Mouse (Mus musculus): ENCODE data around the gene Tesk1.
A peak's percentile ranks its signal among the peaks of the same experiment; 100 is the strongest.
"Not testable (repeated sequence)": the region's sequence is repeated elsewhere in the genome, so short reads cannot be mapped to it uniquely, and the experiment has no call there.

The Tesk1 gene

GRCm38 (mm10) chr4:43456470-43456869 is 14.7 kb downstream of the Tesk1 start:
- no peak for DNase-seq

DNA sequence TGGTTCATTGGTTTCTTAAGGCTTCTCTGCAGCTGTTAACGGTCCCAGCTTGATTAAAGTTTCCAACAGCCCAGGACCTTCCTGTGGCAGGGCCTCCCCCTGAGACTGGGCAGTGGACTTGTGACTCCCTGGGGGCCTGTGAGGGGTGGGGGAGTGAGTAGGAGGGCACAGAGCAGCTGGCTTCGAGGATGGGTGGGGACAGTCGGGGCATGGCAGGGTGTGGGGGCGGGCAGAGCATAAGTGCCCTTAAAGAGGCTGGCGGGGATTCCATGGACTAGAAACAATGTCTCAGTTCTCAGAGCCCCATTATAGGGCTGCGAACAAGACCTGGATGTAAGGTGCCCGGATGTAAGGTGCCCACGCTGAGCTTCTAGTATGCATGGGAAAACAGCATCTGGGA is 15.4 kb downstream of the Tesk1 start:
- DNase-seq, result no peak

DNA sequence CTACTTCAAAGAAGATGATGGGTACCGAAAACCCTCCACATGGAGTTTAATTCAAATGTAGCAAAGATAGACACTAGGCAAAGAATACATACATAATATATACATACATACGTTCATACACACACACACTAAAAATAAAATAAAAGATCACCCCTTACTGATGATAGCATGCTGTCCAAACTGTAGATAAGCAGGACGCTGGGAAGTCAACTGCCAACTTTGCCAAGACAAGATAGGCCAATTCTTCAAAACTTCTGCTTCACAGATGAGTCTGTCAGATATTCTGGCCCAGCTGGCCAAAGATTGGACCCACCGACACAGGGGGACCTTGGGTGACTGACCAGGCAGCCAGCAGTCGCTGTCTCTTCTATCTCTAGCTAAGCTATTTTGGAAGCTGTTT is 21.4 kb downstream of the Tesk1 start:
- no peak for DNase-seq

- DNase-seq, result no peak
These were observed 24.2 kb downstream of the Tesk1 start for GRCm38 (mm10) chr4:43465935-43466334.

DNA sequence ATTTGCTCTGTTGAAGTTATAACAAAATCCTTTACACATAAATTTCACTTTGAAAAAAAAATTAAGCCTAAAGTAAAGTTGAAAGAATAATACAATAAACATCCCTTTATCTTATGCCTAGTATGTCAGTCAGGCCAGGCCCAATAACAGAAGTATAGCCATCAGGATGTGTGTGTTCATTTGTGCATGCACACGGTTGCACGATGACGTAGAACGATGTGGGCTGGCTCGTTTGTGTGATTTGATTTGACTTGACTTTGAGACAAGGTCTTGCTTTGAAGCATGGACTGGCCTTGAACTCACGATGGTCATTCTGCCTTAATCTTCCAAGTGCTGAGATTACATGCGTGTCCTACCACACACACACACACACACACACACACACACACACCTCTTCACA is 25.1 kb downstream of the Tesk1 start:
- no peak for DNase-seq

DNA sequence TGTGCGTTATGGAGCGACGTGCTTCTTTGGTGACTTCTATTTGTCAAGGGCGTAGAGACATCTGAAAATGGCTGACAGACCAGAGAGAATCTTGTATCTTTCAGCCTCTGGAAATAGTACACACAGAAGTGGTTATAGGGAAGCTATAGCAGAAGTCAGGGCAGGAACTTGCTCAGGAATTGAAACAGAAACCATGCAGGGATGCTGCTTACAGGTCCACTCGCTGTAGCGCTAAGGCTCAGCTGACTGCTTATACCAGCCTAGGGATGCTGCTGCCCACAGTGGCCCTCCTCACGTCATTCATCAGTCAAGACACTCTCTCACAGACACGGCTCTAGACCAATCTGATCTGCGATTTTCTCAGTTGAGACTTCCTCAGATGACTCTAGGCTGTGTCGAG is 28.6 kb downstream of the Tesk1 start:
- DNase-seq, result no peak

DNA sequence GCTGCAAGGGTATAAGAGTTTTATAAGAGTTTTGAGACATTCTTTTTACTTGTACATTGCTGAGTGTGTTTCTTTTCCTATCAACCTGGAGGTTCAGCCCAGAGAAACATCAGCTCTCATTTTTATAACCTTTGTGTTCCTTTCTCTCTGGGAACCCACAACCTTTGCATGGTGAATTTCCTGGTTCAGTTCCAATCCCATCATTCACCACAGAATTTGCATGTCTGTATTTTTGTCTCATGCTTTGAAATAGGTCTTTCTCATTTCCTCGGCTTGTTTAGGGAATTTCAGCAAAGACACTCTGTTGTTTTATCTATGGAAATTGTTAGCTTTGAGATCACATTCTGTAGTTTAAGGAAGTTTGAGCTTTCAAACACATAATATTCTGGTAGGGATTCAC is 31.9 kb downstream of the Tesk1 start:
- DNase-seq, result no peak

GRCm38 (mm10) chr4:43476604-43477003 is 34.9 kb downstream of the Tesk1 start:
- no peak for DNase-seq

- peak; percentile 92 for DNase-seq
These were observed 36.3 kb downstream of the Tesk1 start for GRCm38 (mm10) chr4:43477857-43478533.

- no peak for DNase-seq
These were observed 36.8 kb downstream of the Tesk1 start for GRCm38 (mm10) chr4:43478534-43478858.

GRCm38 (mm10) chr4:43478906-43479832 is 37.4 kb downstream of the Tesk1 start:
- no peak for DNase-seq

GRCm38 (mm10) chr4:43480985-43481384 is 39.2 kb downstream of the Tesk1 start:
- DNase-seq, result no peak

- DNase-seq, result no peak
These were observed 40.2 kb downstream of the Tesk1 start for GRCm38 (mm10) chr4:43481894-43482456.

- no peak for DNase-seq
These were observed 40.9 kb downstream of the Tesk1 start for GRCm38 (mm10) chr4:43482591-43482990.

GRCm38 (mm10) chr4:43483535-43484091 is 41.9 kb downstream of the Tesk1 start, which contains the start of gene Sit1:
Gene Sit1 (minus strand): TSS chr4:43483734.
- no peak for DNase-seq

- DNase-seq, result not testable (repeated sequence)
These were observed 43.9 kb downstream of the Tesk1 start for GRCm38 (mm10) chr4:43485666-43486065.

- DNase-seq, result no peak
These were observed 47.9 kb downstream of the Tesk1 start for GRCm38 (mm10) chr4:43489611-43490010.

- no peak for DNase-seq
These were observed 49.1 kb downstream of the Tesk1 start for GRCm38 (mm10) chr4:43490801-43491200.

GRCm38 (mm10) chr4:43492101-43492820 is 50.5 kb downstream of the Tesk1 start:
- no peak for DNase-seq

- DNase-seq, result peak; percentile 98
These were observed 51.1 kb downstream of the Tesk1 start, which contains the start of gene Ccdc107 for GRCm38 (mm10) chr4:43492821-43493185. Gene Ccdc107 (plus strand): TSS chr4:43492900.

- DNase-seq, result peak; percentile 96
These were observed 51.6 kb downstream of the Tesk1 start for GRCm38 (mm10) chr4:43493186-43493845.

DNA sequence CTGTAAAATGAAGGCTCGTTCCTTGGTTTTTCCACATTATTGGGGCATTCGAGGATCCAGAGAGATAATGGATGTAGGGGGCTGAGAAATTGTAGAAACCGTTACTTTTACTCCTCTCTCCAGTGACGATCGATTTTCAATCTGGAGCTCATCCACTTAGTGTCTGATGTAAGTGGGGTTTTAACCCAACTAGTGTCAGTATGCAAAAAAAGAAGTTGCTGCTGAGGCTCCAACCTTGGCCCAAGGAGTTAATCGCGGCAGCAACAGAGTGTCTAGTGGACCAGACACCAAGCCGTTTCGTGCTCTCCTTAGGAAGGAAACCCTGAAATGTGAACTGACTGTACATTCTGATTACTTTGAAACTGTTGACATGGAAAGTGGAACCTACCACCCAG is 52.1 kb downstream of the Tesk1 start:
- no peak for DNase-seq
